Mouse (Mus musculus) central nervous system, embryonic 18 days (tissue): Measurements from ENCODE around the gene Gm20831. TPM values are rescaled to one million over a fixed set of nuclear protein-coding genes. Genes with fewer than 3 reads are reported as not detected.

Experiments used
- polyA plus RNA-seq: library from polyadenylated mRNA; depleted of rRNA; stranded (reverse); fragments of >200 nt; gene quantifications from 2 replicates; pipeline ENCODE4 v1.2.3, GENCODE M21; 2012; rRNA removed

Gm20831 gene
- not detected in 2 replicates for polyA plus RNA-seq

DNA sequence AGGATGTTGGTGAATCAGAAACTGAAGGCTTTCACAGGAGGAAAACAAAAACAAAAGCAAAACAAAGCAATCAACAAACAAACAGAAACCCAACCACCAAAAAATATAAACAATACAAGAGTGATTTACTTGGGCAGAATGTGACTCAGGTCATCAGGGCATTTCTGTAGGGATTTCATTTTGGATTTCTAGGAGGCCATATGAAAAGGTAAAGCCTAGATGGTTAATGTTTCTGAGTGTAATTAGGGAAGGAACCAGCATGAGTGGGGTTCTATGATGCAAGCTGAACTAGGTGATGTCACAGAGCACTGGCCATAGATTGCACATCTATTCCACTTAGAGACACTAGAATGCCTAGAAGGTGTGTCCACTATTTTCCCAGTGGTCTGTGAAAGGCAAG lies at the start of gene Gm20831, which contains the start of gene Gm20772:
Gene Gm20831 (plus strand): TSS at position 301 of the 400 bp plus-strand sequence.
Gene Gm20772 (plus strand): TSS at position 301 of the 400 bp plus-strand sequence.

GRCm38 (mm10) chrY:17846166-17846565 lies 28.4 kb upstream of the Gm20831 start, which contains the start of gene Gm21904:
Gm21904 (minus strand) TSS chrY:17846266.

DNA sequence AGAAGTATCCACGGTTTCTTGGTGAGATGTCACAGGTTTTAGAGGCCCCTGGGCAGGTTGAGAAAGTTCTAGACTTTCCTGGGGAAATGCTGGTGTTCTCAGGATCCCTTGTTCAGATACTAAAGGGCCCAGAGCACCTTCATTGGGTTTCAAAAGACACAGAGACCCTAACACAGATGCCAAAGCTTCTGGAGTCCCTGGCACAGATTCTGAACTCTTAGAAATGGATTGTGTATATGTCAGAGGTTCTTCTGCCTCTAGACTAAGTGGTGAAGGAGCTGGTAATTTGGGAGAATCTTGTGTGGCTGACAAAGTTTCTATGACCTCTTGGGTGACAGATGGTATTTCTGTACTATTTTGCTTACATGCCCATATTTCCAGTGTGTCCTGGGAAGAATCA lies 62.7 kb downstream of the Gm20831 start, which contains the start of gene Srsy:
Gene Srsy (minus strand): TSS at position 101 of the 400 bp plus-strand sequence.

Other genes starting within 250 kb of the Gm20831 start
- gene Gm21904, start 28.5 kb upstream of the Gm20831 start, polyA plus RNA-seq = not detected in 2 replicates
- not detected in 2 replicates for gene Gm20772, start within 50 bp of the Gm20831 start, polyA plus RNA-seq
- not detected in 2 replicates for gene Srsy, start 62.6 kb downstream of the Gm20831 start, polyA plus RNA-seq
- gene Gm21764, start 187.1 kb downstream of the Gm20831 start, polyA plus RNA-seq = not detected in 2 replicates
- gene Ssty1, start 214.4 kb downstream of the Gm20831 start, polyA plus RNA-seq = not detected in 2 replicates